Mouse (Mus musculus): Measurements from ENCODE around the gene Prdm16.

GRCm38 (mm10) chr4:154523898-154524297 is 112.8 kb downstream of the Prdm16 start:
- no peak for TF ChIP-seq CTCF (IDR thresholded peaks at IDR 0.05; ENCODE audit: low read depth)
- TF ChIP-seq EP300 (IDR thresholded peaks at IDR 0.05; ENCODE audit: low read depth), result no peak

Data from liver, postnatal 0 days (tissue).